Mouse (Mus musculus) retina, postnatal 7 days (tissue): ENCODE results near the gene Tnnt1.
A peak's percentile ranks its signal among the peaks of the same experiment; 100 is the strongest.

Experiments used
- DNase-seq: peaks from one replicate; pipeline ENCODE4 v3.0.0-alpha.2; 2012; ENCODE audit warnings: low read depth, low spot score

The Tnnt1 gene

DNA sequence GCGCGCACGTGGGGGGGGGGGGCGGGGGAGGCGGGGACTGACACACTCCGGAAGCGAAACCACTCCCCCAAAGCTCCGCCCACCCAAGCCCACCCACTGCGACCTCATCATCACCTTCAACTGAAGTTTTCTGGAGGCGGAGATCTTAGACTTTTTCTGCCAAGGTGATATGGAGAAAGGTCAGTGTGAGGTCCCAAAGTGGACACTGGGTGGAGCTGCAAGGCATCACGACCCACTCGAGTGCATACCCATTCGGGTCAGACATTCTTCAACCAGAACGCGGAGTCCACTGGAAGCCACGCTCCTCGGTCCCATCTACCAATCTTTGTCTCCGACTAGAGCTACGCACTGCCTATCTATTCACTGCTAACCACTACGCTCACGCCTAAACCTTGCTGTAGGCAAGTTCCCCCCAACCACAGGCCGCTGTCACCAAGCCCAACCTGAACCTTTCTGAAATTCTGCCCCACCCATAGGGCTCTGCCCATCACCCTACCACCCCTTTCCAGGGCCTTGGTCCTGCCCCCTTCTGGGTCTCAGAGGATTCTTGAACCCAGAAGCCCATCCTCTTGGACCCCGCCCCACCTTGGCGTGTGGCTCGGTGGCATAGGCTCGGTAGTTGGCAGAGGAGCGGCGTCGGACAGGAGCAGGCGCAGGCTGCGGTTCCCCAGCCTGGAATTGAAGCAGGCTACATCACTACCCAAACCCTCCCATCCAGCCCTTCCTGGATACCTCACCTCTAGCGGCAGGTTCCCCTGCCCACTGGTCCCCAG is 5.2 kb upstream of the Tnnt1 start:
- DNase-seq, result no peak

DNA sequence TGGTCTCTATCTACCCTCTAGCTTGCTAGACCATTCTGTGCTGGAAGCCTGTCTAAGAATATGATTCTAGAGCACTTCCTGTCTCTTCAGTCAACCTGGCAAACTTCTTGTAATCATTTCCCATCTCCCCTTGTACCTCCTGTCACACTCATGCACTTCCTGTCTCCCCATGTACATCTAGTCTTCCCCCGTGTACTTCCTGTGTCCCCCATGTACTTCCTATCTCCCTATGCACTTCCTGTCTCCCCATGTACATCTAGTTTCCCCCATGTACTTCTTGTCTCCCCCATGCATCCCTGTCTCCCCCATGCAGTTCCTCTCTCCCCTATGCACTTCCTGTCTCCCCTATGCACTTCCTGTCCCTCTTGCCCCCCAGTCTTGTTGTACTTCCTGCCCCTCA is 2.3 kb upstream of the Tnnt1 start:
- DNase-seq, result no peak

DNA sequence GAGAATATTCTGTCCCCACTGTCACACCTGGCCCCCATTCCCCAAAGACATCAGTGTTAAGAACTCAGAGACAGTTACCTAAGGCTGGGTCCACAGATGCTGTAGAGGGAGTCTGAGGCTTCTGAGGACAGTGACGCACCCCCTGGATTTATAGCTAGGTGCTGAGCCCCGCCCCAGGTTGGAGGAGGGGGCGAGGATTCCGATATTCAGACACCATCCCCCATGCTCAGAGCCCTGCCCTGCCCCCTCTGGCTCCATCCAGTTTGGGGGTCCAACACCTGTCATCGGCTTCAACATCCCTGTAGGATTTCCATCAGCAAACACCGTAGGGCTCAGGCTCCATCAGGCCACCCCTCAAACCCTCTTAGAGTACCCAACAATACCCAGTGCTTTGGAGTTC is 329 bp downstream of the Tnnt1 start:
- DNase-seq, result no peak

DNA sequence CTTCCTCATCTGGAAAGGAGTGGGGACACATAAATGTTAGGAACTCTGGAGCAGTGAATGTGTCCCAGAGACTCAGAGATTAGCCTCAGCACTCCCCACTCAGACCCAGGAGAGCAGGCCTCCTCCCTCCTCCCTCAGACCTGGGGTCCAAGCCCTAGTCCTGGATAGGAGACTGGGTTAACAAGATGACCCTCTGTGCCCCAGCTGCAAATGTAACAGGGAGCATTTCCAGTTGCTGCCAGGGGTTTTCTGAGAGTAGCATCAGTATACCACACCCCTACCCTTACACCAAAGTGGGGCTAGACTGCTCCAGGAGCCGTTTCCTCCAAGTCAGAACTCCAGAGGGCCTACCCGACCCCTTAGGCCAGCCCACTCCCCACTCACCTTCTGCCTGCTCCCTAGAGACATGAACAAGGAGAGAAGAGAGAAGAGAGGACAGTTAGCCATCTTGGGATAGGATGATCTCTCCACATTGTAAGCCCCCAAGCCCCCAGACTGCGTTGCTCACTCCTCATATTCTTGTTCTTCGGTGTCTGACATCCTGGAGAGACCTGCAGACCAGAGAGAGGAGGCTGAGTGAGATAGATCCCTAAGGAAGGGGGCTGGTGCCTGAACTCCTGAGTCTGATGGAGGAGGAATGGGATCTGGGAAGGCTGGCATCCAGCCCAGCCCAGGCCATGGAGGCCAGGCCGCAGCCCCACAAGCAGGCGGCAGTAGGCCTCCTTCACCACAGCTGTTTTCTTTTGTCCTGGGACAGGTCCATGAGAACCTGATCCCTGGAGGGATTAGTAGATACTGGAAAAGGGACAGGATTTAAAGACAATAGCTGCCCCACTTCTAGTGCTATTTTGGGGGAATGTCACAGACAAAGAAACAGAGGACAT is 2.1 kb downstream of the Tnnt1 start:
- DNase-seq, result no peak

- DNase-seq, result peak; percentile 72
Observed at GRCm38 (mm10) chr7:4513236-4513635, 2.9 kb downstream of the Tnnt1 start.

DNA sequence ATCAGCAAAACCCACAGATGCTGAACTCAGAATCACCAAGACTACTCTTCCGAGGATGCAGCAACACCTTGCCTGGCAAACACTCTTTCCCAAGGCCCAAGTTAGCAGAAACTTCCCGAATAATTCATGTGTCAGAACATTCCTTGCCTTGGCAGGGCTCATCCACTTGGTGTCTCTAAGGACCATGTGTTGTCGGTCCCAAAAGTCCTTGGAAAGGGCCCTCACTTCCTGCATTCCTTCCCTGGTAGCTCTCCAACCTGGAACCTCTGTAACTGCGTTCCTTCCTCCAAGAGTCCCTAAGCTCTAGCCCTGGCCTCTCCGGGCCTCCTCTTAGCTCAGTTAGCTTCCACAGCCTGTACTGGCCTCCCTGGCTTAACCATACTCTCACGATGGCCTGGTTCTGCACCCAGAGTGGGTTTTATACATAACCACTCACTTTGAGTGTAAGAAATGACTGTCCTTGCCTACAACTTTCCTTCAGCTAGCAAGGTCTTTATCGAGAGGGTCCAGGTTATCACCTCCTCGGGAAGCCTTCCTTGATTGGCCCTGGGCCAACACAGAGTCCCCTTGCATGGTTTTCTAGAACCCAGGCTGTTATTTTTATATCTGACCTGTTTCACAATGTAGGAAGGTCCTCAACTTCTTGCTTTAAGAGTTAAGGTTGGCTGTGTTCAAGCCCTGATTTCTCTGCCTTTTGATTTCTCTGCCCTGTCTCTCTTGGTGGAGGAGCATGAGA is 4.5 kb downstream of the Tnnt1 start:
- DNase-seq, result no peak

DNA sequence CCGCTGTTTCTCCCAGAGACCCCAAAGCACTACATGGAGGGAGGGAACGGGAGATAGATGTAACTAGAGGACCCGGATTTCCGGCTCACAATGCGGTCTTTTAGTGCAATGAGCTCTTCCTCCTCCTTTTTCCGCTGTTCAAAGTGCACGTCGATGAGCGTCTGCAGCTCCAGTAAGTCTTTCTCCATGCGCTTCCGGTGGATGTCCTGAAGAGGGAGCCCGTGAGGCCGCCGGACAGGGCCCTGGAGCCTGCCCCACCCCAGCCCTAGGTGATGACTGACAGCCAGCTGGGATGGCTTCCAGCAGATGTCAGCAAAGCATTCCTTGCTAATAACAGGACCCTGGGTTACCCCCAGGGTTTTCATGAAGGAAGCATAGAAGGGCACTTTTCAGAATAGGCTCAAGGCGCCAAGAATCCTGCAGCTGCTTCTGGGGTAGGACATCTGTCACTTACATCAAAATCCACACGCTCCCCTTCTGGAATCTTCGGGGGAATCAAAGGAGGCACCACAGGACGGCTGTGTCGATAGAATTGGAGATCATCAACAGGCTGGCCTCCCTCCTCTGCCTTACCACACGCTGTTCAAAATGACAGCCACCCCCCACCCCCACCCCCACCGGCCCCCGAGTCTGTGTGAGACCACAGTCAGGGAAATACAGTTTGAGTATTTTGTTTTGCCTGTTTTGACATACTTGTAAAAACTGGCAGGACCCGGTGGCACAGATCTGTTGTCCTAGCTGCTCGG is 6.1 kb downstream of the Tnnt1 start:
- DNase-seq, result peak; percentile 77

- DNase-seq, result no peak
Observed at GRCm38 (mm10) chr7:4508739-4509116, 7.5 kb downstream of the Tnnt1 start.

- no peak for DNase-seq
Observed at GRCm38 (mm10) chr7:4508062-4508738, 8.0 kb downstream of the Tnnt1 start.

- DNase-seq, result no peak
Observed at GRCm38 (mm10) chr7:4507220-4507619, 9.0 kb downstream of the Tnnt1 start.

GRCm38 (mm10) chr7:4504646-4505435 is 11.3 kb downstream of the Tnnt1 start:
- no peak for DNase-seq

GRCm38 (mm10) chr7:4503858-4504257 is 12.3 kb downstream of the Tnnt1 start:
- no peak for DNase-seq

GRCm38 (mm10) chr7:4503100-4503499 is 13.1 kb downstream of the Tnnt1 start:
- DNase-seq, result no peak

DNA sequence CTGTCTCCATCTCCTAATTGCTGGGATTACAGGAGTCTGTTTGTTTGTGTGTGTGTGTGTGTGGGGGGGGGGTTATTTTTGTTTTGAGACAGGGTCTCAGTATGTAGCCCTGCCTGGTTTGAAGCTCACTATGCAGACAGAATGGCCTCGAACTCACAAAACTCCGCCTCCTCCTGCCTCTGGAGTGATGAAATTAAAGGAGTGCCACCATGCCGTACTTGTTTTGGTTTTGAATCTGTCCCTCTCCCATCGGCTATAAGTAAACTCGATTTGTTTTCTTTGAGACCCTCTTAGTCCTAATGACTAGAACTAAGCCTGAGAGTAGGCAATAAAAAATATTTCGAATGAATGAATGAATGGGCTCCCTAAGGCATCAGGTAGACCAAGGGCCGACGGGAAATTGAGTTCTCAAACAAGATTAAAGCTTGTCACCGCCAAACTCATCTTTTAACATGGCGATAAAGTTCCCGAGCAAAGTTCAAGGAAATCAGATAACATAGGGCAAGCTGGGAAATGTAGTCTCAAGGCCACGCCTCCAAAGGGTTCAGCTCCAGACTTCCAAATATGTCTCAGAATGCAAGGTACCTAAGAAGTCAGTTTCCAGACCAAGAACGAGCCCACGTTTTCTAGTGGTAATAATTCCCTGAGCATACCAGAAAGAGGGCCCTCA is 13.6 kb downstream of the Tnnt1 start:
- DNase-seq, result no peak

GRCm38 (mm10) chr7:4501558-4502397 is 14.4 kb downstream of the Tnnt1 start, which contains the start of gene Ppp1r12c:
Gene Ppp1r12c (minus strand): TSS chr7:4501680.
- DNase-seq, result peak; percentile 87

DNA sequence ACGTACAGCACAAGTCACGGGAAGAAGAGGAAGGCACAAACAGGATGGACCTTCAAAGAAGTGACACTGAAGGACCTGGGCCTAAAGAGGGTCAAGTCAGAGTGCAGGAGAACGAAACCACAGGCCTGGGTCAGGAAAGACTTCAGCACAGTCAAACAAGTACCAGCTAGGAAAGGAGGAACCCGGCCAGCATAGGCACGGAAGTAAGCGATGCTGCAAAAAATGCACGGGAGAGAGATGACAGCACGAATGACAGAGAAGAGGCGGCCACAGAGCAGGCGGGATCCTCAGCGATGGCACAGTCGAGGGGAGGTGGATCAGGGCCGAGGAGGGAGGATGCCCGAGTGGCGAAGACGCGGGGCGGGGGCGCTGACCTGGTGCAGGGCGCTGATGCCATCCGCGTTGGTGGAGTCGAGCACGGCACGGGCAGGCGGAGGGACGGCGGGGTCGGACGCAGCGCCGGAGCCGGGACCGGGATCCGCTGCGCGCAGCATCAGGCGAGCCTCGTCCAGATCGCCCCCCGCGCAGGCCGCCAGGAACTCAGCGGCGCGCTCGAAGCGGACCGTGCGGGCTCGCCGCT is 15.2 kb downstream of the Tnnt1 start:
- DNase-seq, result no peak

DNA sequence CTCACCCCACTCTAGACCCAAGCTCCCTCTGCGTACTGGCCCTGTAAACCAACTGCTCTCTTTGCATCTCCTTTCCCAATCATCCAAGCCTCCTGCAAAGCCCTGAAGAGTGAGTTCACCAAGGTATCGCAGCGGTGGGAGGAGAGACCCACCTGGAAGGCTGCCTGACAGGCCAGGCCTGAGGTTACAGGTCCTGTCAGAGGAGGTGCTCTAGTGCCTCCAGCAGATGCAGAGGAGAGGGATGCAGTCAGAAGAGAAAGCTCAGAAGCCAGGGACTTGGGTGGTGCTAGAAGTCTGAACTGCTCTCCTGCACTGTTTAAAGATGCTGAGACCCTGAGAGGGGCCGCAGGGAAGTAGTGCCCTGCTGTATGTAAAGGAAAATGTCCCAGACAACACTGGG is 17.1 kb downstream of the Tnnt1 start:
- no peak for DNase-seq

DNA sequence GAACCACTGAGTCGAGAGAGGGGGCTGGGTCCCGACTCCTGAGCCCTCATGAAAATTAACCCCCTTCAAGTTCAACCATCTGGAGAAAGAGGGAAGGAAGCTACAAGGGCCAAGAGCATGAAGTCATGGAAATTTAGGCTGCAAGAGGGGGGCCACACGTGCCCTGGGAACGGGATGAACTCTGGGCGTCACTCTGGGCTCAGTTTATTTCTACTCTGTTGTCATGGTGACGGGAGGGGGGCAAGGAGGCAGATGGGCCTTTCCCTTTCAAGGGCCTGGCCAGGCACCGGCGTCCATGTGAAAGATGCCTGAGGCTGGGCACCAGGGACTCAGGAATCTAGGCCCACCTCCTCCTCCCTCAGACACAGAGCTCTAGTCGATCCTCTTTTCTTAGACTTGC is 17.9 kb downstream of the Tnnt1 start:
- no peak for DNase-seq
